Comparison of ENCODE assay signal across 7 mouse cellular contexts in genomic region chr11:96977606-96978400, GRCm38 (mm10). TPM values are rescaled to one million over a fixed set of nuclear protein-coding genes. Genes with fewer than 3 reads are reported as not detected.
A peak's percentile ranks its signal among the peaks of the same experiment; 100 is the strongest.
DNase-seq lines count a peak whose midpoint lies in the region; ATAC-seq lines count a peak whose summit lies in the region.

No protein-coding gene starts in this region.

- H3K4me3 ChIP-seq in intestine, embryonic 15.5 days (replicated peaks): peak overlapping the region; percentile 99
- H3K4me3 ChIP-seq in midbrain, embryonic 10.5 days: peak overlapping the region; percentile 87

- H3K27ac ChIP-seq in intestine, embryonic 15.5 days: peak overlapping the region; percentile 94
- H3K27ac ChIP-seq in midbrain, embryonic 10.5 days (replicated peaks): peak overlapping the region; percentile 100

- intact Hi-C loops in gastrocnemius, postnatal 36 days (cut with DNase I): no loop called here
- intact Hi-C loops in left cerebral cortex, postnatal 25 days (cut with DNase I): loop anchor here (5.0 kb wide), 1 partner anchor 61 kb away; the partner anchor contains the start of gene Cdk5rap3

- H3K36me3 ChIP-seq in intestine, embryonic 15.5 days: no peaks in the 10 kb centered on the region
- H3K36me3 ChIP-seq in midbrain, embryonic 10.5 days: peaks cover 4% of the 10 kb centered on the region

- DNase-seq in adrenal gland, adult 8-10 months: peak; percentile 99
- DNase-seq in embryo, embryonic 11.5 days (ENCODE audit: low read depth, low spot score): peak; percentile 99
- peak; percentile 98 for DNase-seq in gastrocnemius, postnatal 36 days
- DNase-seq in left cerebral cortex, postnatal 25 days (ENCODE audit: low spot score in 2 of 2): peak; percentile 100
- peak; percentile 99 for DNase-seq in midbrain, embryonic 10.5 days (ENCODE audit: low spot score)
- peak; percentile 97 for DNase-seq in right cerebral cortex, postnatal 4 days

- under 1% methylated on average over 44 of the region's 45 CpGs for WGBS in intestine, embryonic 15.5 days
- under 1% methylated on average over 45 of the region's 45 CpGs for WGBS in midbrain, embryonic 10.5 days

- no peaks in the 10 kb centered on the region for H3K27me3 ChIP-seq in intestine, embryonic 15.5 days (replicated peaks)
- peaks cover 7% of the 10 kb centered on the region; the same call in 1 of the 2 replicates for H3K27me3 ChIP-seq in midbrain, embryonic 10.5 days (ENCODE audit: low read depth, poor library complexity, severe bottlenecking)

- peak; percentile 98 for ATAC-seq in intestine, embryonic 15.5 days

- peaks cover 7% of the 10 kb centered on the region for H3K4me1 ChIP-seq in intestine, embryonic 15.5 days (replicated peaks)
- H3K4me1 ChIP-seq in midbrain, embryonic 10.5 days: peaks cover 45% of the 10 kb centered on the region

- no peaks in the 10 kb centered on the region for H3K9me3 ChIP-seq in intestine, embryonic 15.5 days
- no peaks in the 10 kb centered on the region for H3K9me3 ChIP-seq in midbrain, embryonic 10.5 days (replicated peaks)

- H3K9ac ChIP-seq in intestine, embryonic 15.5 days: peak overlapping the region; percentile 98

- H3K4me2 ChIP-seq in intestine, embryonic 15.5 days (replicated peaks): peak overlapping the region; percentile 92

RNA-seq across cellular contexts. Expression of gene Sp2, which starts 5.0 kb away (rescaled TPM):
- 10 to 100 TPM; 13.8 to 21.0 (median 16.4) TPM for total RNA-seq in adrenal gland, adult 8-10 months (2022)
- 10 to 100 TPM in 1 of 2 experiments, 1 to 10 TPM in 1; 8.6 to 12.5 TPM for total RNA-seq in gastrocnemius, postnatal 36 days (2021)
- 13.3 and 15.1 TPM in 2 replicates for polyA plus RNA-seq in intestine, embryonic 15.5 days (2015; fragmentation: Nextera tagmentation; extraction: Ambion mirVana)
- 10 to 100 TPM; 12.8 to 13.5 TPM for total RNA-seq in left cerebral cortex, postnatal 25 days (2021)
- 30.5 and 35.5 TPM in 2 replicates for polyA plus RNA-seq in midbrain, embryonic 10.5 days (2016; fragmentation: Nextera tagmentation; extraction: Ambion mirVana)

RNA-seq across cellular contexts. Expression of gene Pnpo, which starts 34.0 kb away (rescaled TPM):
- total RNA-seq in adrenal gland, adult 8-10 months (2022): 10 to 100 TPM; 34.5 to 43.3 (median 39.4) TPM
- total RNA-seq in gastrocnemius, postnatal 36 days (2021): 1 to 10 TPM; 6.6 to 7.5 TPM
- polyA plus RNA-seq in intestine, embryonic 15.5 days (2015; fragmentation: Nextera tagmentation; extraction: Ambion mirVana): 81.9 and 92.8 TPM in 2 replicates
- total RNA-seq in left cerebral cortex, postnatal 25 days (2021): 10 to 100 TPM; 37.4 to 37.5 TPM
- 28.2 and 32.1 TPM in 2 replicates for polyA plus RNA-seq in midbrain, embryonic 10.5 days (2016; fragmentation: Nextera tagmentation; extraction: Ambion mirVana)

RNA-seq across cellular contexts. Expression of gene Sp6, which starts 35.4 kb away (rescaled TPM):
- under 1 TPM; 0.28 to 0.94 (median 0.61) TPM for total RNA-seq in adrenal gland, adult 8-10 months (2022)
- not detected for total RNA-seq in gastrocnemius, postnatal 36 days (2021)
- polyA plus RNA-seq in intestine, embryonic 15.5 days (2015; fragmentation: Nextera tagmentation; extraction: Ambion mirVana): 0.29 and 0.30 TPM in 2 replicates
- 1 to 10 TPM; 2.1 to 2.2 TPM for total RNA-seq in left cerebral cortex, postnatal 25 days (2021)
- 0.71 and 2.0 TPM in 2 replicates for polyA plus RNA-seq in midbrain, embryonic 10.5 days (2016; fragmentation: Nextera tagmentation; extraction: Ambion mirVana)

RNA-seq across cellular contexts. Expression of gene Prr15l, which starts 49.9 kb away (rescaled TPM):
- total RNA-seq in adrenal gland, adult 8-10 months (2022): under 1 TPM in 3 of 4 experiments, not detected in 1; 0.28 to 0.70 (median 0.32) TPM
- not detected for total RNA-seq in gastrocnemius, postnatal 36 days (2021)
- 84.7 and 86.9 TPM in 2 replicates for polyA plus RNA-seq in intestine, embryonic 15.5 days (2015; fragmentation: Nextera tagmentation; extraction: Ambion mirVana)
- total RNA-seq in left cerebral cortex, postnatal 25 days (2021): not detected
- polyA plus RNA-seq in midbrain, embryonic 10.5 days (2016; fragmentation: Nextera tagmentation; extraction: Ambion mirVana): 0.04 and 0.05 TPM in 2 replicates

RNA-seq across cellular contexts. Expression of gene Scrn2, which starts 51.9 kb away (rescaled TPM):
- 10 to 100 TPM; 19.4 to 40.6 (median 31.8) TPM for total RNA-seq in adrenal gland, adult 8-10 months (2022)
- 1 to 10 TPM; 9.6 to 9.8 TPM for total RNA-seq in gastrocnemius, postnatal 36 days (2021)
- polyA plus RNA-seq in intestine, embryonic 15.5 days (2015; fragmentation: Nextera tagmentation; extraction: Ambion mirVana): 18.1 and 21.9 TPM in 2 replicates
- total RNA-seq in left cerebral cortex, postnatal 25 days (2021): 1 to 10 TPM; 3.6 to 3.7 TPM
- 39.5 and 42.2 TPM in 2 replicates for polyA plus RNA-seq in midbrain, embryonic 10.5 days (2016; fragmentation: Nextera tagmentation; extraction: Ambion mirVana)

Comparison
In these comparisons a context has a peak if more than half of its experiments do, and no peak if none do; other contexts are left out.
1. Peak in every context shown above with its lines: DNase-seq, ATAC-seq, H3K4me3 ChIP-seq and H3K27ac ChIP-seq.
2. RNA of gene Pnpo, which starts 34.0 kb away (total RNA-seq): 34.5 to 43.3 TPM in adrenal gland, adult 8-10 months and 37.4 to 37.5 TPM in left cerebral cortex, postnatal 25 days; 6.6 to 7.5 TPM in gastrocnemius, postnatal 36 days; every median in the first group is over 4 times any median in the second.